Mouse (Mus musculus): ENCODE measurements around the gene Dera.

DNA sequence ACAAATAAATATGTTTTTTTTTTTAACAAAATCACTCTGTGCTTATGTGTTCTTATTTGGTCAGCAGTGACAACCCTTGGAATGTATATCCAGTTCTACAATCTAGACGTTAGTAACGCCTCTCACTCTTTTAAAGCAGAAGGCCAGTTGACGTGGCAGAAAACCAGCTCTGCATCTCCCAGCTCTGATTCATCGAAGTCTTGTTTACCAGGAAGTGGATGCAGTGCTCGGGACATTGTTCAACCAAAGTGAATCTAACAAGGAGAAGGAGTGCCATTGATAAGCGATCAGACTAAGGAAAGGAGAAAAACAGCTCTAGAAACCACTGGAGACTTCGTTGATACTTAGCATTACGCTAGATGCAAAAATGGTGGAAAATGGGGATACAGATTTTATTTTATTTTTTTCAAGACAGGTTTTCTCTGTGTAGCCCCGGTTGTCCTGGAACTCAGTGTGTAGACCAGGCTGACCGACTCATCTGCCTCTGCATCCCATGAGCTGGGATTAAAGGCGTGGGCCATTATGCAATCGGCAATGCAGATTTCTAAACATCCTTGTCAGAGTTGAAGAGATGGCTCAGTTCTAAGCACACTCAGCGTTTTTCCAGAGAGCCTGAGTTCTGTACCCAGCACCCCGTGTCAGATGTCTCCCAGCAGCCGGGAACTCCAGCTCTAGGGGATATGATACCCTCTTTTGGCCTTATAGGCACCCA is 32.0 kb upstream of the Dera start:
- no peak for TF ChIP-seq POLR2A (IDR thresholded peaks at IDR 0.05; ENCODE audit: insufficient read length, low read depth)
- no peak for TF ChIP-seq MAX (IDR thresholded peaks at IDR 0.05; ENCODE audit: low read depth)
- no peak for TF ChIP-seq REST (IDR thresholded peaks at IDR 0.05; ENCODE audit: insufficient read depth, insufficient read length)
- TF ChIP-seq POLR2AphosphoS2 (IDR thresholded peaks at IDR 0.05; ENCODE audit: insufficient read length, low read depth): no peak
- TF ChIP-seq TCF12 (IDR thresholded peaks at IDR 0.05; ENCODE audit: insufficient read depth, poor library complexity, severe bottlenecking): no peak
- TF ChIP-seq MYOG (IDR thresholded peaks at IDR 0.05; ENCODE audit: control insufficient read depth in 1 of 3, insufficient read depth in 1 of 3, insufficient read length in 2 of 3, low read depth in 2 of 3): no peak
- no peak for TF ChIP-seq USF1 (IDR thresholded peaks at IDR 0.05; ENCODE audit: low read depth)
- no peak for TF ChIP-seq MYOD1 (IDR thresholded peaks at IDR 0.05; ENCODE audit: control insufficient read depth in 1 of 3, insufficient read length in 2 of 3, low read depth in 2 of 3)
- no peak for TF ChIP-seq E2F4 (IDR thresholded peaks at IDR 0.05; ENCODE audit: insufficient read depth)
- no peak for TF ChIP-seq SRF (IDR thresholded peaks at IDR 0.05; ENCODE audit: control insufficient read depth, insufficient read length, low read depth)
